Mouse (Mus musculus): Measurements from ENCODE around the gene Idnk. TPM values are rescaled to one million over a fixed set of nuclear protein-coding genes. Genes with fewer than 3 reads are reported as not detected.

The Idnk gene
- polyA plus RNA-seq, 1 experiment from 2014 or later: 43.2 TPM

GRCm38 (mm10) chr13:58213801-58214200 is 56.4 kb downstream of the Idnk start:
- WGBS: 71% methylated on average over 8 of the region's 8 CpGs
- ATAC-seq (ENCODE audit: insufficient number of reproducible peaks, insufficient read depth, low FRiP score, low TSS enrichment, low read depth): no peak
- H3K36me3 ChIP-seq: no peaks in the 10 kb centered on the region
- H3K27me3 ChIP-seq: no peaks in the 10 kb centered on the region
- H3K9me3 ChIP-seq: no peaks in the 10 kb centered on the region
- peak overlapping the region; percentile 81 for H3K4me2 ChIP-seq
- H3K27ac ChIP-seq: no peak overlapping the region
- H3K4me3 ChIP-seq (replicated peaks): peak overlapping the region; percentile 98
- H3K9ac ChIP-seq (replicated peaks): no peak overlapping the region
- H3K4me1 ChIP-seq (replicated peaks): peaks cover 26% of the 10 kb centered on the region

Other genes starting within 250 kb of the Idnk start
- 1.5 and 2.2 TPM in 2 replicates for gene Spock1, start 249.3 kb upstream of the Idnk start, polyA plus RNA-seq (2016; fragmentation: Nextera tagmentation; extraction: Ambion mirVana)
- 4.4 TPM in 2 replicates for gene Klhl3, start 44.1 kb upstream of the Idnk start, polyA plus RNA-seq (2016; fragmentation: Nextera tagmentation; extraction: Ambion mirVana)
- gene Hnrnpa0, start 29.1 kb upstream of the Idnk start, polyA plus RNA-seq (2016; fragmentation: Nextera tagmentation; extraction: Ambion mirVana): 52.8 and 56.4 TPM in 2 replicates
- gene Ubqln1, start 58.0 kb downstream of the Idnk start, polyA plus RNA-seq (2016; fragmentation: Nextera tagmentation; extraction: Ambion mirVana): 137 and 141 TPM in 2 replicates
- gene Gkap1, start 118.0 kb downstream of the Idnk start, polyA plus RNA-seq (2016; fragmentation: Nextera tagmentation; extraction: Ambion mirVana): 27.5 and 28.6 TPM in 2 replicates
- gene Kif27, start 201.5 kb downstream of the Idnk start, polyA plus RNA-seq (2016; fragmentation: Nextera tagmentation; extraction: Ambion mirVana): 0.84 and 0.97 TPM in 2 replicates
- 22.1 TPM in 2 replicates for gene 2210016F16Rik, start 227.6 kb downstream of the Idnk start, polyA plus RNA-seq (2016; fragmentation: Nextera tagmentation; extraction: Ambion mirVana)
- 31.2 and 33.0 TPM in 2 replicates for gene Rmi1, start 244.6 kb downstream of the Idnk start, polyA plus RNA-seq (2016; fragmentation: Nextera tagmentation; extraction: Ambion mirVana)
- 2,059 and 2,098 TPM in 2 replicates for gene Hnrnpk, start 245.7 kb downstream of the Idnk start, polyA plus RNA-seq (2016; fragmentation: Nextera tagmentation; extraction: Ambion mirVana)